Mouse (Mus musculus) NIH3T3 (cell line): ENCODE results near the gene Col24a1.
A peak's percentile ranks its signal among the peaks of the same experiment; 100 is the strongest.

ENCODE experiments used
- DNase-seq: peaks from one replicate; pipeline ENCODE4 v3.0.0-alpha.2; 2012; ENCODE audit warnings: low read depth

Col24a1 gene

DNA sequence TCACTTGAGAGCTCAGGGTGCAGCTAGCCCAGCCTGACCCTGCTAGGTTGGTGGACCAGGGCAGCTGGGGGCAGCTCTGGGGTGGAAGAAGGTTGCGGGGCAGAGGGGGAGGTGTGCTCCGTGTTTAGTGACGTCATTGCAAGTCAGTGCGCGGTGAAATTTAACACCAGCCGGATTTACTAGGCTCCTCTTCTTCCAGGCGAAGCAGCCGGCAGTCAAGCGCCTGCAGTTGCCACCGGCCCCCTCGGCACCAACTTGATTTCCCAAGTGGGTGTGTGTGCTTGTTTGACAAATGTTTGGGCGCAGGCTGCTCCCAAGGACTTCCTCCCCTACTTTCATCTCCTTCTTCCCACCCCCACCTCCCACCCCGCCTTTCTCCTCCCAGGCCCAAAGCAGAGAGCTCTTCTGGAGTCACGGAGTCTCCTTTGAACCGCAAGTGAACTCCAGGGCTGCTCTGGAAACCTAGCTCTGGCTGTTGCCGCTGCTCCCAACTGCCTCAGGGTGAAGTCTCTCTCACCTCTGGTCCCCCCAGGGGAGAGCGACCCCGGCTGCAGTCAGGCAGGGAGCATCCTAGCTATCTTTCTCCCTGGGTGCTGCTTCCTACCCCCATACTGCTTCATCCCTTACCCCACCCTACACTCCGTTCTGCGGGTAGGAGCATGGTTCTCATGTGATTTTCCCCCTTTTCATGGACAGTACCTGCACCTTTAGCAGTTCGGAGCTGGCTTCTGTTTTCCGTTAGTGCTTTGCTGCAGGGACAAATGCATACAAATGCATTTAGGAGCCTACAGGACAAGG lies at the start of gene Col24a1:
Col24a1 (plus strand) TSS at position 136 of the 798 bp plus-strand sequence.
- no peak for DNase-seq

DNA sequence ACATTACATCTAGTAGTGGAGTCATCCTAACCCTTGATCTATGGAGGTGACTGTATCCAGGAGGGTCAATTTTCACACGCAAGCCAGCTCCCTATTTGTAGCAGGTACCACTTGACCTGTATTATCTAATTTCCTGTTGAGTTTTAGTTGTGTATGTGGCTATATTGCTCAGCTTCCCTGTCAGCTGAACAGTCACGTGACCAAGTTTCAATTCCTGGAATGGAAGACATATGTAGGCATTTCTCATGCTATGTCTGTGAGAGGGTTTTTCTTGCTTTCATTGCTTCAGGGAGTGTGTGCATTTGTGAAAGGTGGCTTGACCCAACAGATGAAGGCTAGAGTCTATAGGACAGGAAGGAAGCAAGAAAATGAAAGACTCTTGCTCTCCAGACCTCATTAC lies 44.2 kb upstream of the Col24a1 start:
- DNase-seq, result no peak

DNA sequence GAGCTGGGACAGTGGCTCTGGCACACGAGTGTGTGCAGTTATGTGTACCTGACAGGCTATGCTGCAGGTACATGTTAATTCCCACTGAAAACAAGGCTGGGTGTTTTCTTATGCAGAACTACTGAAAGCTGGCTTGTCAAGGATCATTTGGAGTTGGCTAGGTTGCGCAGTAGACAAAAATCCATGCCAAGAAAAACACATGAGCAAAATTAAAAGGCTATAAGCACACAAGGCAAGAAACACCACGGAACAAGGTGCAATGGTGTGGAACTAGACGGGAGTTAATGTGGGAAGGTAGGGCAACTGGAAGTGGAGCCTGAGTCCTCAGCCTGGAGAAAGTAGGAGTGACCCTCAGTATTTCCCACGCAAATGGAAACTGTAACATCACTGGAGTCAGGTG lies 39.2 kb upstream of the Col24a1 start:
- DNase-seq, result no peak

DNA sequence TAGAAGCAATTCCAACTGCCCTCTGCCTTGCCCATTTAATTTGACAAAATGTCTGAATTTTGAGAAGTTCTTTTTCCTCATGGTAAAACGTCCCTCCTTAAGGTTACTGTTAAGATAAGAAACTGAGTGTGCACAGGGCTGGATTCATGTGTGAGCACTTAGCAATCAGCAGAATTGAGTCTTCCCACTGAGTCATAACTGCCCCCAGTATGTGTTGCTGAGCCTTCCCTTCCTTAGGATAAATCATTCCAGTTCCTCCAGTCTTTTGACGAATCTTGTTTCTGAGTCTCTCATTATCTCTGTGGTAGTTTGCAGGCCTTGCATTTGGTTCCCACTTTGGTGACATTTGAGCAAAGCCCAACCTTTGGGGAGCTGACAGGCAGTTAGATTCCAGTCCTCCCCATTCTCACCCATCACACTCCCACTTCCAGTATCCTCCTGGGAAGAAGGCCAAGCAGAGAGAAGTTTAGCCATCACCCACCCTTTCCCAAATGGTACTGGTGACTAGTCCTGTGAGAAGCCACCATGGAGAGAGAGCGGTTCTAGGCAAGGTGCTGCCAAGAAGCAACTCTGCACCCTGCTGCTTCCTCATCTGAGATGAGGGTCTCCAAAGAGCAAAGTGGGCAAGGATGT lies 37.4 kb upstream of the Col24a1 start:
- no peak for DNase-seq

DNA sequence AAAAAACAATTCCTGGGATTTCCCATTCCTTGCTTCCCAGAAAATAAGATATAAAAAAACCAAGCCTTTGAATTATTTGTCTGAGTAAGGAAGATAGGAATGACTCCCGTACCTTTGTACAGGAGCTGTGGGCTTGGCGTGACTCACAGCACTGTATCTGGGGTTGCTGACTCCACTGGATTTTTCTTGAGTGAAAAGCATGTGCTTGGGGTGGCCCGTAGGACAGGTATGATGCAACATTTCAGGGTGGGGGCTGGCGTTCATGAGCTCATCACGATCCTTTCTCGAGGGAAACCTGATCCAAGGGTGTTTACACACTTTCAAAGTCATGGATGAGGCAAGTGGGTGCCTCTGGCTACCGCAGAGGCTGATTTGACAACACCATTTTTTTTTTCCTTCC lies 35.6 kb upstream of the Col24a1 start:
- peak; percentile 72 for DNase-seq

DNA sequence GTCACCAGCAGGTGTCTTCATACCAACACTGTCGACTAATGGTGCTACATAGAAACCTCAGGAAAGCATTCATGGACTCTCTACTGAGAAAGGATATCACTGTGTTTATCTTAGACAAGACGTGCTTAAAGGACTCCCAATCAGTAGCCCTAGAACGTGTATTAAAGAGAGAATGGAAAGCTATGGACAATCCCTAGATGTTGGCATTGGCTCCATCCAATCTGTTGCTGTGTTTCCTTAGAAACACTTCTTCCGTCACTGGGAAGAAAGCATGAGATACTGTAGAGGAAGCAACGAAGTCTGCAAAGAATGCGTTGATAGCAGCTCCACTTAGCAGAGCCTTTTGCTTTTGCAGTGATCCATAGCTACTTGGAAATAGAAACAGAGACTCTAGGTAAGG lies 32.6 kb upstream of the Col24a1 start:
- no peak for DNase-seq

DNA sequence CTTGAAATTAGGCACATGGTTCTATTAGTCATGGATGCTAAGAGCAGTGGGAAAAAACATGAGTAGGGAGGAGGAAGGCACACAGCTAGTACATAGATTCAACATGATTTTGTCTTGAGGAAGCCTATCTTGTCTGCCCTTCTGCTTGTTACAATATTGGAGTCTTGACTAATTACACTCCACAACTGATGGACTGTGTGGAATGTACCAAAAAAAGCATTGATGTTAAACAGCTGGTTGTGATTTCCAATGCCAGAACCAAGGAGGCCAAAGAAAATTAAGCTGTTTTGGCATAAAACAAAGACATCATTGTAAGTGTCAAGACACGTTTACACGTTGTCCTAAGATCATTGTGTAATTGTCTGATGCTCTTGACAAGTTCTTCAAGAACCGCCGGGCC lies 29.1 kb upstream of the Col24a1 start:
- DNase-seq, result no peak

DNA sequence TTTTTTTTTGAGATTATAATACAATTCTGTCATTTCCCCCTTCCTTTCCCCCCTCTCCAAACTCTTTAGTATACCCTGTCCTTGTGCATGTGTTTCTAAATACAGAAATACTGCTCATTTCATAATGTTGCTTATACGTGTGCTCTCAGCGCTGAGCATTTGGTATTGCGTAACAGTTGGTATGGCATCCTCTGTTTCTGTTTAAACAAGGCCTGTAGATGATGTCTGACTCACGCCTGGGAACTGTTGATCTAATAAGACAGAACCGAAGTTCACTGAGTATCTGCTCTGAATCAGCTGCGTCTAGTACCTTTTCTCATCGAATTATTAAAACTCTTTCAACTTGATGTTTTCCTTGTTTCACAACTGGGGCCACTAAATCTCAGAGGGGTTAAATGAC lies 24.2 kb upstream of the Col24a1 start:
- peak; percentile 92 for DNase-seq

DNA sequence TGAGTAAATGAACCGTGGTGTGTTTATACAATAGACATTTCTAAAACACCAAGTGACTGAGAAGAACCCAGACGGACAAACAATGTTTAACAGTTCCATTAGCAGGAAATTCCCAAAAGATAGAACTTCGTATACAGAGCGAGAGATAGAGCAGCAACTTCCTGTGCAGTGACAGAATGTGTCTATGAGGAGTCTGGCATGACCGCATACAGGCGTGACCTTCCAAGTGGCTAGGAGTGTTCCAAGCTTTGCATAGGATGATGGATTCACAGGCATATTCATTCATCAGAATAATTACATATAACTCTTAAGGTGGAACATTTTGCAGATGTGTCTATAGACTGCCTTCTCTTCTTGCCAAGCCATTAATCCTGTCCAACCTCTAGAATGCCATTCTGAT lies 18.1 kb upstream of the Col24a1 start:
- DNase-seq, result no peak

DNA sequence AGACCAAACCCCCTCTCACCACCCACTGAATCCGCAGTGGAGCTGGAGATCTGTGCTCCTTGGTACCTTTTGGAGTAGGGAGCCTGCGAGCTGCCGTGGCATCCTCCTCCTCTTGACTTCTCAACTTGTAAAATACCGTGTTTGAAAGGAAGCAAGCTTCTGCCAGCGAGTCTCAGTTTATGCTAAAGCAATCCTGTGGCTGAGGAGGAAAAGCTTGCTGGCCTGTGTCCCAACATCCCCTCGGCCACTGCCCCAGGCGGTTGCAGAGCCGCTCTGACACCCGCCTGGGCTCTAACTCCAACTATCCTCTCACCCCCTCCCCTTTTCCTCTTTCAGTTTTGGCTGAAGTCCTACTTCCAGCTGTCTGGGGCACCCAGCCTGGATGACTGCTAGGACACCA lies 935 bp downstream of the Col24a1 start:
- peak; percentile 11 for DNase-seq

DNA sequence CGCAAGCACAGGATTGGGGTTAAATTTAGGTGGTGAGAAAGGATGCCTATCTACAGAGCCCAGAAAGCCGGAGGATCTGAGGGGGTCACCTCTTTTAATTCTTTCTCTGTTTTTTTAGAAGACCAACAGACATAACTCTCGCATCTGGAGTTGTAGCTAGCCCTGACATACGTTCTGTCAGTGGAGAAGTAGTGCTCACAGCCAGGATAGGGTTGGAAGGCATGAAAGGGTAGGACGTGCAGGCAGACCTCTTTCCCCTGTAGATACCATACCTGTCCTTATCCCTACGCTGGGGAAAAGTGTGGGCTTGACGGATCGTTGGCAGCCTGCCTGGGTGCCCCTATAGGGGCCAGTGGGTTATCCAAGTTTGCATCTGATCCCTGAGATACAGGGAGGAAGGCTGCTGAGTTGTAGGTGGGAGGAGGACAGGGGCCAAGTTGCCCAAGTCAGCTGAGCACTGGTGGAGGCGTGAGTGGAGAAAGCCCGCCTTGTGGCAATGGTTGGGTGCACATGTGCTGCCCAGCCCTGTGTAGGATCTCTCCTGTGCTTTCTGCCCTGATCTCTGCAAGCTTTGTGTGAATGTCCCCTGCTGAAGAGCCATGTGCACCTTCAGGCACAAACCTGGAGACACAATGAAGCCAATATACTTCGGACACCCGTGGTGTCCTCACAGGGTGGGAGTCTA lies 1.5 kb downstream of the Col24a1 start:
- DNase-seq, result no peak

DNA sequence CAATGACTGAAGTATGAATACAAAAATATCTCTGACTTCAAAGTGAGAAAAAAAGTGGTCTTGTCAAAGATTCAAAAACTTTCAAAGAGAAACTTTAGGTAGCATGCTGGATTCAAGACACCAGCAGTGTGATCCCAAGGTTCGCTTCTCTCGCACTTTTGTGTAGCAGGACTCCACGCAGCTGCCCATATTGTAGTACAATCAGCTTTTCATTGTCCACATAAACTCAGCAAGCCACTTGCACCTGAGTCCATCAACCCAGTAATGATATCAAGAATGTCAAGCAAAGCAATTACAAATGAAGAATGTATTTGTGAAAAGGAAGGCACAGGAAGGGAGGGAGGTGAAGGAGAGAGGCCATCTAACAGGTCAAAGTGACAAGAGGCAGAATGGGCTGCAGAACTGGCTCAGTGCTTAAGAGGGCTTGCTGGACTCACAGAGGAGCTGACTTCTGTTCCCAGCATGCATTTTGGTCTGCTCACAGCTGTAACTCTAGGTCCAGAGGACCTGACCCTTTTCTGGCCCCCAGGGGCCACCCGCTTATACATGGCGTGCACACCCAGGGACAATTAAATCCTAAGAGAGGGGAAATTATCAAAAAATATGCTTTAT lies 7.8 kb downstream of the Col24a1 start:
- no peak for DNase-seq

DNA sequence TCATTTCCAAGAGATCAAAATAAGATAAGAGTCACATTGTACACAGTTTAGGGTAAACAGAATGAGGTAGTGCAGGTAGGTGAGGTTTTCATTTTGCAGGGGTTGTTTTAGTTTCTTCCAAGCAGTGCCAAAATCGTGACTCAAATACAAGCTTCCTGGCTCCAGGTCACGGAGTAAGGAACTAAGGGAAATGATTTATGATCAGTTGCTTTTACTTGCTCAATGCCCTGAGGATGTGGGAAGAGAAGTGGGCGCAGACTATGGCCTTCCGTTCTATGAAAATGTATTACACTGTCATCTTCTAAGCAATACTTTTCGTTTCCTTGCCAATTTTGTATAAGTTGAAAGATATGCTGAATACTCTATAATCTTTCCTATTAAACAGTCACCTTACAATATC lies 13.0 kb downstream of the Col24a1 start:
- DNase-seq, result peak; percentile 53

DNA sequence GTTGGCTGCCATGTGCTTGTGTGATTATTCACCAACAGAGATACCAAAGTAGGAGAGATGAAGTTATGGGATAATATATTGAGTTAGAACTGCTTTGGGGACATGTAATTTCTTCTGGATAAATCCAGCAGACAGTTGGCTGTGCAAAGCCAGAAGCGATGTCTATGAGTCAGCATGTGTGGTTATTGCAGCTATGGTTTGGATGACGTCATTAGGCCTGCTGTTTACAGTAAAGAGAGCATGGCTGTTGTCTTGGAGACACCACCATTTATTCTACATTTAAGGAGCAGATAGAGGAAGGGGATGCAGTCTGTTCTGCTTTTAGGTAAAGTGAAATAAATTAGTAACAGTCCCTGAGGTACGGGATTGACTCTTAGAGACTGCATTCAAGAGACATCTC lies 14.9 kb downstream of the Col24a1 start:
- DNase-seq, result peak; percentile 82

DNA sequence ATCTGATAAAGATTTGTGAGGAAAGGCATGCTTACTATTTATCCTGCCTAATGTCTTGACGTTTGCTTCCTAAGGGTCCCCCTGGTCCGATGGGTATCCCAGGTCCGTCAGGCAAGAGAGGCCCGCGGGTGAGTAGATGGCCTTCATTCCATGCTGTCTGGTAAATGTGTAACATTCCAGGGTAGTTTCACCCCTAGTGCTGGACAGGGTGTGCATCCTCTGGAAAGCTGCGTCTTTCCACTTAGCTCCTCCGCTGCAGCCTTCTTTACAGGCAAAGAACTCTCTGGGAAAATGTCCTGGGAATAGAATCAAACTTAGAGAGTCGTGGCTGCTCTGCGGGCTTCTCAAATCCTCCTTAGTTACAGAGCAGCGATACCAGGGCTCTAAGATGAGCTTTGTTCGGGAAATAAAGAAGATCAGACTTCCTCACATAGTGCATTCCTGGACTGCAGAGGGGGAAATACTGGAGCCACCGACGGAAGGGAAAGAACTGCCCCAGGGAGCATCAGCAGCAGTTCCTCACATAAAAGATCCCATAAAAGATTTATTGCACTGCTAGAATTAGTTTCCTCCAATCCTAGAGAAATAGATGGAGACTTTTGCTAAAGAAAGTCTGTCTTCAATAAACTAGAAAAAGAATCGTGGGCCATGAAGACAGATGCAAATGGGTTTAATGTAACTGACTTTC lies 28.5 kb downstream of the Col24a1 start:
- no peak for DNase-seq

DNA sequence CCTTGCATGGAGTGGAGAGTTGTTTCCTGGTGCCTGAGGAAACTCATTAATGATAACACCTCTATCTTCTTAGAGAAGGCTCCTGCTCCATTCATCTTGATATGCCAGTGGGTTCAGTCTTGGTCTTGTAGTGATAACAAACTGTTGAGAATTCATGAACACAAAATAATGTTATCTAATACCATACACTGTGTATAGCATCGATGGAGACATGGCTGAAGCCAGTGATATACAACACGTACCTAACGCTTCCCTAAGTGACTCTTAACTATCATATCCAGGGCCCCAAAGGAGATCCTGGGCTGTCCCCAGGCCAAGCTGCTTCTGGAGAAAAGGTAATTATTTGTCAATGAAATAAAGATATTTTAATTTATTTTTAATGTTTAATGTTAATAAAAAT lies 33.1 kb downstream of the Col24a1 start:
- DNase-seq, result no peak

DNA sequence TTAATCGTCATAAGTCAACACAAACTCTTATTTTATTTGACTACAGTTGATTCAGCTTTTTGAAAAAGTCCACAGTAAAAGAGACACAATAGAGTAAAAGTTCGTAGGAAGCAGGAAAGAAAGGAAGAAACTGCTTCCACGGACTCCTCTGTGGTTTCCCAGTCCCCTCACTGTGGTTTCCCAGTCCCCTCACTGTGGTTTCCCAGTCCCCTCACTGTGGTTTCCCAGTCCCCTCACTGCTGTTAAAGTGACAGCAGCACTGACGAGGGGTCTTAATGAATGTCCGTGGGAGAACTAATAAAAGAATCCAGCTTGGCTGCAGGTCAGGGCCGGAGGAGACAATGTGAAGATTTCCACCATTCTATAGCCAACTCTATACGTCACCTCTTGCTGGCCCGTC lies 39.4 kb downstream of the Col24a1 start:
- DNase-seq, result no peak

DNA sequence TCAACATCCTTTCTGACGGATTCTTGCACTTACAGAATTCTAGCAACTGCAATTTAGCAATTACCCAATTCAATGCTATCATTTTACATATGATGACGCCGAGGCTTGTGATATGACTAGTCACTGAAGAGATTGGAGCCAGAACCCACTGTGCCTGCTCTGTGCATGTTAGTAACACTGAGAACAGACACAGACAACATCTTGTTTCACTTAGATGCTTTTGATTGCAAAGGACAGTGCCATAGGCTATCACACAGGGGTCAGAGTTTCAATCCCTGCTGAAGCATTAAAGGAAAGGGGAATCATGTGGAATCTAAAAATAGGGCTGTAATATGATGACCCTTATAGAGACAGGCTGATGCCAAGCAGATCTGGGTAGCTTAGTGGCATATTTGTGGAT lies 41.8 kb downstream of the Col24a1 start:
- peak; percentile 56 for DNase-seq

DNA sequence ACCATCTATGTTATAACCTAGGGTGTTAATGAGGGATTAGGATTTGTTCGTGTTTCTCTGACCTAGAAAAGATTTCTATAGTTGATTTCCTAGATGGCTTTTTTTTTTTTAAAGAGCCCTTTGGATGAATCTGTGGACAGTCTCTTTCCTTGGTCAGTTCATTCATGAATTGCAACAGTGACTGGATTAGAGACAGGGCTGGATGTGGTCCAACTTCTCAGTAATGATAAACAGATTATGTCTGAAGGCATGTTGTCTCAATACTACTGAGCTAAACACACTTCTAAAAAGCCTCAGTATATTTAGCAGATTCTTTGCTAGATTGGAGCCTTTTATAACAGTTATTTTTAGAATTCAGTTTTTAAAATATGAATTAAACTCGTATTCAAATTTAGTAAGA lies 44.9 kb downstream of the Col24a1 start:
- peak; percentile 77 for DNase-seq

DNA sequence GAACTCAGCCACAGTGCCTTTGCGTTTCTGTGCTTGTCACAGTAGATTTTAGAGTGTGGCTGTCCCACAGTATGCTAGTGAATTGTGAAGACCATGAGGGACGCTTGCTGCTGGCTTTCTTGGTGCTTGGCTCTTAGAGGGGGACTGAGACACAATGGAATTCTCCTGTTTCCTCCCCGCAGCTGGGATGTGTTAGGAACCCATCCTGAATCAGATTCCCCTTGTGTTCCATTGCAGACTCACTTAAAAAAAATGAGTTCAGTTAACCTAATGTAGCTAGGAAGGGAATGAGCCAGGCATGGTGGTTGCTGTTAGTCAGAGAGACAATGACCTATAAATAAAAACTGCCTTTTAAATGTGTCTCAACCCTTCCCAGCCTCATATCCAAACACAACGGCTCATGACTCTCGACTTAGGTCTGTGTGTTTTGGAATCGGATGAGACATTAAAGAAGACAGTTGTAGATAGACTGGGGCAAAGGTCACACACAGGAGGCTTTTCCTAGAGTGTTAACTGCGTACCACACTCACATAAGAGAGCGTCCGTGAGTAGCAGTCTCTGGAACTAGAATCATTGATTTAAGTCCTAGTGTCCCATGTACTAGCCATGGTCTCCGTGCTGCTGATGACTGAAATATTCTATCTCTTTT lies 47.7 kb downstream of the Col24a1 start:
- DNase-seq, result peak; percentile 13

DNA sequence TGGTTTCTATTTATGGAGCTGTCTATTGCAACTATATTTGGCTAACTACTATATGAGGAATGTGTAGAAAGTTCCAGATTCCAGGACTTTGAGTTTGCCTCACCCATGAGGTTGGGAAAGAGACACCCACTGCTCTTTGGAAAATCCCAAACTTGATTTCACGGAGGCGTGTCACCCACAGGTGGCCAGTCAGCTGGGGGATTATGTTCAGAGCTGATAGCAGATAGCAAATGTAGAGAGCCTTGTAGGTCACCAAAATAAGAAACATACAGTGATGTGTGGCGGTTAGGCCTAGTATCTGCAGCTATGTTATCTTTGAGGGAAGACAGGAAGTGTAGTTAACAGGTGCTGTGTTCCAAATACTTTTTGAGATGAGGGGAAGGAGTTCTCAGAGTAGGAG lies 56.4 kb downstream of the Col24a1 start:
- no peak for DNase-seq

DNA sequence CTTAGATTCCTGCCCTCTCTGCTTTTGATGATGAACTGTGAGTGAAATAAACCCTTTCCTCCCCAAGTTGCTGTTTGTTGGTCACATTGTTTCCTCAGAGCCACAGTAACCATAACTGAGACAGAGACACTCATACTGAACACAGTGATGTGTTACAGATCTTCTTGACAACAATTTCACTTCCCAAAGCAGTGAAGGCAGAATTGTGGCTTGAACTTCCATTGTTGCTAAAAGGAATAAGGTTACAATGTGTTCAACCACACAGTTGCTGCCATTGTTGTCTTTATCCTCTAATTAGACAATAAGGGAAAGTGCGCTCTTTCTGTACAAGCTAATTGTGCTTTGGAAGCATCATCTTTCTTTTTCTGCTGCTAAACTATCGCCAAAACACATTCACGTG lies 61.7 kb downstream of the Col24a1 start:
- no peak for DNase-seq
